Mouse (Mus musculus) urinary bladder, adult 18-20 months (tissue): ENCODE results near the gene Gnmt.

Source experiments
- DNase-seq, 2 experiments: peaks; one replicate each; pipeline ENCODE4 v3.0.0; 2022; ENCODE audit warnings: low spot score in 2 of 2, mixed read lengths in 2 of 2

Gnmt gene

GRCm38 (mm10) chr17:46742986-46743385 is 14.0 kb upstream of the Gnmt start:
- DNase-seq = no peak

- no peak for DNase-seq
Observed at GRCm38 (mm10) chr17:46741305-46741704, 12.3 kb upstream of the Gnmt start.

DNA sequence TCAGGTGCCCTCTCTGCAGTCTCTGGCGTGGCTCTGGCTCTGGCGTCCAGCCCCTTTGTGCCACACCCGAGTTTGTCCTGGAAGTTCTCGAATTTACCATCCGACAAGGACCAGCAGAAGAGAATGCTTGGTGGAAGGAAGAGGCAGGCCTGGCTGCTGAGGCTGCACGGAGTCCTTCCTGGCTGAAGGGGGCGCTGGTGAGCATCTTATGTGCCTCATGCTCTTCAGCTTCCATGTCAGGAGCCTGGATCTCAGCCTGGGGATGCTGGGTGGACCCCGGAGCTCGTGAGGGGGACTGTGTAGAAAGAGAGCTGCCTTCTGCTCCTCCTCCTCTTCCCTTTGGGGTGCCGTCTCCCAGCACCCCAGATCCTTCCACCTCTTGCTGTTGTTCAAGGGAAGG is 7.2 kb upstream of the Gnmt start:
- no peak for DNase-seq

- no peak for DNase-seq
Observed at GRCm38 (mm10) chr17:46735287-46735686, 6.3 kb upstream of the Gnmt start.

DNA sequence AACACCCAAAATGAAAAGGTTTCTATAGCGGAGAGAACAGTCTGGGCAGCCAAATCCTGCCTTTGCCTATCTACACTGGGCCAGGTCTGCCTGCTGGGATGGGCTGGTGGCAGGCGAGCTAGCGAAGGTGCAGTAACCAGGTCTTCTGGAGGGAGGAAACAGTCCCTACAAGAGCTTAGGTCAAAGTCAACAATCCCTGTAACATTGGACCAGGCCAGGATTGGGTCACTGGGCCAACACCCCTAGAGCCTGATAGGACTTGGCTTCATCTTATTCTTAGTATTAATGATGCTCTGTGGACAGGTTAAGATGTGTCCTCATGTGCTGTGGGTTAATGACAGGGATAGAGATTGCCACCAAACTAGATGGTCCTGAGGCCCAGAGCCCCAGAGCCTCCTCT is 5.1 kb upstream of the Gnmt start:
- no peak for DNase-seq

GRCm38 (mm10) chr17:46728496-46728895 is 472 bp downstream of the Gnmt start:
- no peak for DNase-seq

DNA sequence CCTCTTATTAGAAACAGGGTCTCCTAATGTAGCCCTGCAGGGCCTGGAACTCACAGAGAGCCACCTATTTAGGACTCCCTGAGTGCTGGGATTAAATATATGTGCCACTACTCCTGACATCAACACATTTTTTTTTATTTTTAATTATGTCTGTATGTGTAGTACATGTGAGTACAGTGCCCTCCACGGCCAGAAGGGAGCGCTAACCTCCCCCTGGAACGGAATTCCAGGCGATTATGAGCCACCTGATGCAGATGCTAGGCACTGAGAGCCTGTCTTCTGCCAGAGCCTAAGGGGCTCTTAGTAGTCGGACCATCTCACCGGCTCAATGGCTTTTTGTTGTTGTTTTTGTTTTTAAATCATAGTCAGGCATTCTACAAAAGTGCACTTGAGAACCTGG is 947 bp downstream of the Gnmt start:
- DNase-seq = no peak

DNA sequence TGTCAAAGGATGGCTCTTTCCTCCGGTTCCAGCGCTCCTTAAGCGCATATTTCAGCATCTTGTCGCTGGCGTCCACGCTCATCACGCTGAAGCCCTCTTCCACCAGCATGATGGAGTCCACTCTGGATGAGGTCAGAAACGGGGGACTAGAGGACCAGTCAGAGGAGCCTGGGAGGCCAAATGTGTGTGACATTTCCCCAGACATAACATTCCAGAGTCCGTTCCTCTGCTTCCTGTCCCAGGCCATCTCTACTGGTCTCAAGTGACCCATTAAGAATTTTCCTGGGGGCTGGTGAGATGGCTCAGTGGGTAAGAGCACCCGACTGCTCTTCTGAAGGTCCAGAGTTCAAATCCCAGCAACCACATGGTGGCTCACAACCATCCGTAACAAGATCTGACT is 1.7 kb downstream of the Gnmt start:
- no peak for DNase-seq

DNA sequence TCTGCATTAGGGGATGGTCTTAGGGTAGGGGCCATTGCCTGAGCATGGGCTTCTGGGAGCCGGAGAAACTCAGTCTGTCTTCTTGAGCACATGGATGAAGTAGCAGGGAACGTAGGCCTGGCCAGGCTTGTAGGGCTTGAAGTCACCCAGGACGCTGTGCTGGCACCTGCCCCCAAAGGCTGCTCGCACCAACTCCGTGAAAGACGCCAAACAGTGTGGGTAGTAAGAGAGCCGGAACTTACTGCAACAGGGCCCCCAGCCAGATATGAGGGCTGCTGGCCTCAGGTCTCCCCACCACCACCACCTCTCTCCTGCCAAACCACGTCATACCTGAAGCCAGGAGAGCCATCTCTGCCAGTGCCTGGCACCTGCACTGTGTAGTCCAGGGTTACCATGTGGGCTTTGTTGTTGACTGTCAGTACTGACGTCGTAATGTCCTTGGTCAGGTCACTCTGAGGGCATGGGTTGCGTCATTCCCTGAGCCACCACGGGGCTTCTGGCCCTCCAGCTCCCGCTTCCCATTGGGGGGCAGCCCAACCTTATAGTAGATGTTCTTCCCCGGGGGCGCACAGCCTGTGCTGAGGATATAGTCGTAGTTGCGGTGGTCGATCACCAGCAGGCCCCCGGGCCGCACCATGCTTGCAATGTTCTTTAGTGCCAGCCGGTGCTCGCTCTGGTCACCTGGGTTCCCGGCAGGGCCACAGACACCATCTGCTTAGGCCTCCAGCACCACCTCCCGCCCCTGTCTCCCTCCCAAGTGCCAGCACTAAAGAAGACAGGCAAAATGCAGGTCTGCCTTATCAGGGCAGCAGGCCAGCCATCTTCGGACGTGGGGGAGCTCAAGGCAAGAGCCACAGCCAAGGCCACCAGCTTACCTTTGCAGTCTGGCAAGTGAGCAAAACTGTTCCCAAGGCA is 3.0 kb downstream of the Gnmt start:
- DNase-seq = no peak

DNA sequence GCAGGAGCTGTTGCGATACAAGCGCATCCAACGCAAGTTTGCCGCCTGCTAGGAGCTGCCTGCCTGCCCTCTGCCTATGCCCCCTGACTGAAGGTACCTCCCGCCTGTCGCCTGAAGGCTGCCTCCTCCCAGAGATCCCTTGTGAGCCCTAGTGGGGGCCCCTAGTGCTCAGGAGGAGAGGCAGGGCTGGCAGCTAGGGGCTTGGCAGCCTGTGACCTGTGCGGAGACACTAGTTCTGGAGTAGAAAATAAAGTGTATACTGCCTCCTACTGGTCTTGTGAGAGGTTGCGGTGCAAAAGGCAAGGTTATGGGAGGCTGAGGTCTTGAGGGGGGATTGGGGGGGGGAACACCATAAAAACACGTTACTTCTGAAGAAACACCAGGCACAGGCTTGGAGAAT is 3.7 kb downstream of the Gnmt start:
- no peak for DNase-seq

DNA sequence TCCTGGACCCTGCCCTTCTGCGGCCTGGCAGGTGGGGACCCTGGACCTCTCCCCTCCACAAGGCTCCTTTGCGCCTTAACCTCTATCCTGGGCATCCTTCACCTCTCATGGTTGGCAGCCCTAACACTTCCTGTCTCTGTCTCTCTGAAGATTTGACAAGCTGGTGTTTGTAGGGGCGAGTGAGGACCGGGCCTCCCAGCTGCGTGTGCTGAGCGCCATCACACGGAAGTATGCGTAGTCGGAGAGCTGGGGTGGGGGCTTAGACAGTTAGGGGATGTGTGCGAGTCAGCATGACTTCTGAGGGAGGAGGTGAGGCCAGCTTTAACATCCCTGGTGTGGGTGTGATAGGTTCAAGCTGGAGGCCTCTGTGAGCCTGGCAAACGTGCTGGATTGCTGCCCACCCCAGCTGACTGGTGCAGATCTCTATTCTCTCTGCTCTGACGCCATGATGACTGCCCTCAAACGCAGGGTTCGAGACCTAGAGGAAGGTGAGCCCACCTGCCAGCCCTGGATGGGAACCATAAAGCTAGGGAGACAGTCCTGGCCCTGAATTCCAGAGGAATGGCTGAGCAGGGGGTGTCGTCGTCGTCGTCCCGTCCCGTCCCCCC is 4.4 kb downstream of the Gnmt start:
- no peak for DNase-seq

DNA sequence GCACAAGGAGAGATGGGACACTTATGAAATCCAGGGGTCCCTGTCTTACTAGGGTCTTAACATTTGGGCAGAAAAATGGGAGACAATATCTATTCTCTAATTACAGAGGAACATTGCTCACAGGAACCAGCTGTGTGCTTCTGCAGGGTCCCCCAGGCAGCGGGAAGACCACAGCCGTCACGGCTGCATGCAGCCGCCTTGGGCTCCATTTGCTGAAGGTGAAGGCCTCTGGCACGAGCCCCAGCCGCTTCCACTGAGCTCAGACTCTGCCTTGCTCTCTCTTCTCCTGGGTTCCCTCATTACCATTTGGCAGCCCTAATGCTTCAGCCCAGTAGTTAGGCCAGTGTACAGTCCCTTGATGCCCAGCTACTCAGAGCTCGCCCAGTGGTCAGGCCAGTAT is 7.9 kb downstream of the Gnmt start:
- no peak for DNase-seq

- no peak for DNase-seq
Observed at GRCm38 (mm10) chr17:46714756-46715481, 14.0 kb downstream of the Gnmt start.

- no peak for DNase-seq
Observed at GRCm38 (mm10) chr17:46713849-46714248, 15.1 kb downstream of the Gnmt start.

DNA sequence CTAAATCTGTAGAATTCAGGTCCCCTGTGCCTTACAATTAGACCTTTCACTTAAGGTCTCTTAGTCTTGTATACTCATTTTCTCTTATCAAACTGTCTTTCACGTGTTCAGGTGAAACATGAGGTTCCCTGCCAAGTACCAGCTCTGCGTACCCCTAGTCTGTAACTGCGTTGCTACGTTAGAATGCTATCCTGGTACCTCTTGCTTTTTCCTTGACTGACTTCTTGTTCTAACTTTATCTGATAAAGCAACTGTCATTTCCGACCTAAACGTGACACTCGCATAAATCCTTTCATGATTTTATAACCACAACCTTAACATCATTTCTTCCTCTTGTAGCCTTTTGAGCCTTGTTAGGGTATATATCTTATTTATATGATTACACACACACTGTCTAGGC is 16.5 kb downstream of the Gnmt start:
- no peak for DNase-seq

DNA sequence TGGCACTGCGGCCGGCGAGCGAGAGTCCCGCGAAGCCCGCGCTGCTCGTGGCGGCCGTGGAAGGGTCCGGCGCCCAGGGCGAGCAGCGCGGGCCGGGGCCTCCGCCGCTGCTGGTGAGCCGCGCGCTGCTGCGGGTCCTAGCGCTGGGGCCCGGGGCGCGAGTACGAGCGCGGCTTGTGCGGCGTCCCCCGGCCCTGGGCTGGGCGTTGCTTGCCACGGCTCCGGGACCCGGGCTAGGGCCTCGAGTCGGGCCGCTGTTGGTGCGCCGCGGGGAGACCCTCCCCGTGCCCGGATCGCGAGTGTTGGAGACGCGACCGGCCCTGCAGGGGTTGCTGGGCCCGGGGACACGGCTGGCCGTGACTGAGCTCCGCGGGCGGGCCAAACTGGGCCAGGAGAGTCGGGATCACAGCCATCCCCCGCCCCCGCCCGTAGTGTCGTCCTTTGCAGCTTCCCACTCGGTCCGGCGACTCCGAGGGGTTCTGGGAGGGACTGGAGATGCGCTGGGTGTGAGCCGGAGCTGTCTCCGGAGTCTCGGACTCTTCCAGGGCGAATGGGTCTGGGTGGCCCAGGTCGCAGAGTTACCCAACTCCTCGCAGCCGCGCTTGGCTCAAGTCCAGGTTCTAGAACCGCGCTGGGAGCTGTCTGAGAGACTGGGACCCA is 17.2 kb downstream of the Gnmt start:
- peak in 1 of 2 experiments; percentile 40 for DNase-seq

GRCm38 (mm10) chr17:46710959-46711597 is 17.9 kb downstream of the Gnmt start, which contains the start of gene Pex6:
Pex6 (plus strand) TSS chr17:46711463.
- DNase-seq = peak; percentile 83 to 89

GRCm38 (mm10) chr17:46706375-46707089 is 22.4 kb downstream of the Gnmt start:
- no peak for DNase-seq

DNA sequence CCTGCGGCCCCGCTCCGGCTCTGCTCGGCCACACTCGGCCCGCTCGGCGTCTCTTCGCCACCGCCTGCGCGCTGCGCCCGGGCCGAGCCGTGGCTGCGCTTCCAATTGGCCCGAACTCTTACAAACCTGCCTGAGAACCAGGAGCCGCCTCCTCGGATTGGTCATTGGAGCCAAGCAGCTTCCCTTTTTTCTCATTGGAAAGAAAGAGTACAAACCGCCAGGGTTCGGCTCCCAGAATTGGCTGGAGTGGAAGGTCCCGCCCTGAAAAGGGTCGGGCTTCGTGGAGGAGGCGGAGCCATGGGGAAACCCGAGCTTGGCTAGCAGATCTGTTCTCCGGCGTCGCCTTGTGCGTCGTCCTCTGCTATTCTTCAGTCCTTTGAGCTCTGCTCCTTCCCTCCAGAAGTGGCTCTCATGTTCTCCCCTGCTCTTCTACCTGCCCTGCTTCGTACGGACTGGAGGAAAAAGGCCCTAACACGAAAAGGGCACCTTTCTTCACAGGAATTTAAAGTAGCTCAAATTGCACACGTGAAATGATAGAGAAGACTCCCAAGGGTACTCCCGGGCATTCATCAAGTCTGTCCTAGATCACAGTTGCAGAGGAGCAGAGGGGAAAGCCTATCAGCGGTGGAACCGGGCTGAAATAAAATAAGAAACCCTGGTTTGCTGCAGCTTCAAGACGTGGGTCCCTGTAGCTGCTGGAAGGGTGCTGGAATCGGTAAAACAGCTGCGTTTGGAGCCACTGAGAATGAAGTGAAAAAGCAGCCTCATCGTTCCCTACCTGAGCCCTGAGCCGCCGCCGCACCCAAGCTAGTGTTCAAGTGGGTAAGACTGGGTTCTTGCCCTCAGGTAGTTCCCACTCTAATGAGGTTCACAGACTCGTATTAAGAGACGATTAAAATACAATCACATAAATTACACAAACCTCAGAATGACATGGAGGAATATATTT is 23.8 kb downstream of the Gnmt start, which contains the start of gene Ppp2r5d:
Ppp2r5d (minus strand) TSS at position 225 of the 949 bp plus-strand sequence.
- peak; percentile 95 to 96 for DNase-seq
